Mouse (Mus musculus) fibroblast of lung, adult 2 months (primary cell): ENCODE data around the gene Cog5.
A peak's percentile ranks its signal among the peaks of the same experiment; 100 is the strongest.

ENCODE experiments used
- DNase-seq: peaks from one replicate; pipeline ENCODE4 v3.0.0-alpha.2; 2011; ENCODE audit warnings: low read depth

The Cog5 gene

DNA sequence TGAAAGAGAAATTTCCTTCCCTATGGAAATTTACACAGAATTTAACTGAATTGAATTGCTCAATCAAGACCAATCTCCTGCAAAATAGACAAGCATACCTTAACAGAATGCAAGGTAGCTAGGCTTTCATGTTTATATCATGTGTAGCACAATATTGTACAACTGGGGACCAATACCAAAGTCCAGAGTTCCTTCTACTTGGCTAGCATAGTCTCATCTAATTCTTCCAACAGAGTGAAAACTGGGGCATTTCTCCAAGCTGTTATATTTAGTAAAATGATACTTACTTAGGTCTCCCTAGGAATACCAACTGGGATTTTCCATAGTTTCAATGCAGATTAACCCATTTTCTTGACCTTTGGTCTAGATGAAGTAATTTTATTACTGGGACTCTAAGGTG lies 284.4 kb downstream of the Cog5 start:
- DNase-seq: no peak

DNA sequence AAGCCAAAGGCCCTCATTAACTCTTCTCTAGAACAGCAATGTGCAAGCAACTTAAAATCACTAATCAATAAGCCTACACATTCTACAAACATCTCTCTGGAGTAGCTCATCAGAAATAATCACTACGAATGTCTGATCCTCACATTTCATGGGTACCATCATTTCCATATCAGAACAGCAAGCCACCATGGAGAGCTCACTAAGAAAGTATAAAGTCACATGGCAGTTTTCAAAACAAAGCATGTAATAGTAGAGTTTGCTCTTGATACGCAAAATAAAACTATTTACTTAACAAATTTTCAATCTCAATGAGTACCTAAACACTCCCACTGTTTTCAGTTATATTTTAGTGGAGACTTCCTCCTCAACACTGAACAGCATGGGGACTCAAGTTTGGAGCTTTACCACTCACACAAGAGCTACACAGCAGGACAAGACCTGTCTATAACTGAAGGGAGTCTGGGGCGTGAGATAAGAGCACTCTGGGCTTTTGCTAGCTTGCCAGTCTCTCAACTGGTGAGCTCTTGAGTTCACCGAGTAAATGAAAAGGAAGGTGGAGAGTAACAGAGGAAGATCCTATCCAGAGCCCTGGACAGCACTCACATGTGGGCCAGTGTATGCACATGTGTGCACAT lies 288.5 kb downstream of the Cog5 start:
- no peak for DNase-seq

DNA sequence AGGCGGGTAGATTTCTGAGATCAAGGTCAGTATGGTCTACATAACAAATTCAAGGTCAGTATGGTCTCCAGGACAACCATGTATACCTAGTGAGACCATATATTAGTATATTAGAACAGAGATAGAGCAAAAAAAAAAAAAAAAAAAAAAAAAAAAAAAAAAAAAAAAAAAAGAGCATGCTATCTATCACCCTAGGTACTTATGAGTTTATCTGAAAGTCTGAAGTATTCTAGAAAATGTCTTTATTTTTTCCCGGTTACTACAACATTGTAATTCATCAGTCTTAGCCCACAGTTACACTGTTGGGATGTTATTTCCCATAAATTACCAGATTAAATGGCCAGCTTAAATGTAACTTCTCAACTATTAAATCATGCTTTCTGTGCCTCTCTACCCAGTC lies 289.7 kb downstream of the Cog5 start:
- no peak for DNase-seq

DNA sequence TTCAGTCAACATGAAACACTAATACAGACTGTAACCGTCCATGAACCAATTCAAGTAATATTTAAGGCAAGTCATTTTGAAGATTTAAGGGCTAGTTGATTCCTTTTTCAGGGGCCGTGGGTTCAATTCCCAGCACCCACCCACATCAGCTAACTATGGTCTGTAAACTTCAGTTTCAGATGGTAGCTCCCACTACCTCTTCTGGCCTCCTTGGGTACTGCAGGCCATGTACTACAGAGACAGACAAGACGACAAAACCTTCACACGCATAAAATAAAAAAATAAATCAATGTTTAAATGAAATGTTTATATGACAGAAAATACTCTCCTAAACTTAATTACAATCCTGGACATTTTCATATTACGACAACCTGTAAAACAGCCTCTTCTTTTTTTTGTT lies 292.8 kb downstream of the Cog5 start:
- no peak for DNase-seq

DNA sequence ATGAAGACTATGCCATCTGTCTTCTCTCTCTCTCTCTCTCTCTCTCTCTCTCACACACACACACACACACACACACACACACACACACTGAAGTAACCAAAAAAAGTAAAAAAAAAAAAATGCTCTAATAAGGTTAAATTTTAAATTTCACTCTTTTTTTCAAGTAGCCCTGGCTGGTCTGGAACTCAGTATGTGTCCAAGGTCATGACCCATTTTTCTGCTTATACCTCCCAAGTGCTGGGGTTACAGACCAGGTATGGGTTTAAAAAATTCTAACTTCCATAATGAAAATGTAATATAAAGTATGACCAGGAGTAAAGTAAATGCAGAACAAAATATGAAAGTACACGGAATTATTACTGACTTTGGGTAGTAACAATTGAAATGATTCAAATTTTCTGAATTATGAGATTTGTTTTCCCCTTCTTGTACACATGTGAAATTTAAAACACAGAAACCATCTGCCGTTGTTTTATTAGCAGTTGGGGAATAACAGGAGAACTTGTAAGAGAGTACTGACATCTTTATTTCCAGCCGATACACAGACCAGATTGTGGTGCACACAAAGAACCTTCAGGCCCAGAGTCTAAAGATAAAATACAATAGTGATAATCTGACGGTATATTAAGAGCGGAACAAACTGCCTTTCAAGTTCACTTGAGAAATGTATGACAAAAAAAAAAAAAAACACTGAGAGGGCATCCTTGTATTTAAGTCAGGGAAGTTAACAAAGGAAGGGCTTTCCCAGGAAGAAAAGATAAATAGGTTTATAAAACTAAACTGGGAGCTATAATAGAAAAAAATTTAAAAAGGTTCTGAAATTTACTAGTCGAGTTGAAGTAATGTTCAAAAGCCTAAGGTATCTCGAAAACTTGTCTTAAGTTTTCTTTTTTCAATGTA lies 293.7 kb downstream of the Cog5 start:
- DNase-seq: no peak

DNA sequence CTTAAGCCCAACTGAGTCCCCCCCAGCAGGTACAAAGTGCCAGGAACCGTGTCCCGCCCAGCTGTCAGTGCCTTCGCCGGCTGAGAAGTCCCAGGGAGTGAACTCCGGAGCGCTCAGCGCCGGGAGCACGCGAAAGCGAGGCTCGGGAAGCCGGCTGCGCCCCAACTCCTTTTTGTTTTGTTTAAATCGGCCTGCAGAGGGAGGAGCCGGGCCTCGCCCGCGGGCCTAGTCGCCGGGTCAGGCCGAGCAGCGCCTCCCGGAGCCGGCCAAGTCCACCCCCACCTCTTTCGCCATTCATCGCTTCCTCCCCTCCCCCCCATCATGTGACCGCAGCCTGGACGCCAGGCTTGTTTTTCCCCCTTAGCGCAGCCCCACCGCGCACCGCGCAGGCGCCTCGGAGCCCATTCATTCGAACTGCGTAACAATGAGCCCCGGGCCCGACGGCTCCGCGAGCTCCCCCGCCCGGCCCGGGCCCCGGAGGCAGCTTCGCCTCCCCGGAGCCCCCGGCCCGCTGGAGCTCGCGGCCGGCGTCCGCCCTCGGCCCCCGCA lies 294.6 kb downstream of the Cog5 start:
- DNase-seq: peak; percentile 93

DNA sequence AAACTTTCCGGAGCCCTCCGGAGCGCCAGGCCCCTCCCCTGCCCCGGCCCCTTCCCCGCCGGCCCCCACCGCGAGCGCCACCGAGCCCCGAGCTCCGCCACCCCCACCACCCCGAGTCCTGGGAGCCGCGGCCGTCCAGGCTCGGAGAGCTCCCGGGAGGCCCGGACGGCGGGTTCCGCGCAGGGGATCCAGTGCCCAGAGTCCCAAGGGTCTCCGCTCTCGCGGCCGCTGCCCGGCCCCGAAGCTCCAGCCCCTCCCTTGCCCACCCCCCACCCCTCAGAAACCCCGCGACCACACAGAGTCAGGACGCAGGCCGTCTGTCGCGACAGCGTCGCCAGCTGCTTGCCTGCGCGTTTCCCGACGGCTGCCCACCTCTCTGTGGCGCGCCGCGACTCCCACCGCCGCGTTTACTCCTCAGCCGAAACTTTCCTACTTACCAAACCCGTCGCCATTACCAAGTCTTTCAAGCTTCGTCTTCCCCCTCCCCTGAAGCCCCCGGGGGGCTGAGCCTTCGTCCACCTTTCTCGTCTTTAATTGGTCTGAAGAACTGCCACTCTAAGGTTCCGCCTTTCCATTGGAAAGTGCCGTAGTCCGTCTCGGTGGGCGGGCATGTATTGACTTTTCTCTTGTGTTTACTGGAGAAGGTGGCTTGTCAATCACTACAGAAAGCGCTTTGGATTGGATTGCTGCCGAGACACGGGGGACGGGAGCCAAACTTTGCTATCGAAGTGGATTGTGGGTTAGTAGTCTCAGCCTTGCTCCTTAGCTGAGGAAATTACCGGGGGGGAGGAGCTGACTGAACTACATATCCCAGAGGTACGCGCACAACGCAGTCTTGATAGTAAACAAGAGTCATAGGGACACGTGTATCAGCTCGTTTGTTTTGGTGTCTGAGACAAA lies 295.3 kb downstream of the Cog5 start, which contains the start of gene Hbp1:
TSS of gene Hbp1 (minus strand) at position 777 of the 900 bp plus-strand sequence.
- DNase-seq: peak; percentile 100

DNA sequence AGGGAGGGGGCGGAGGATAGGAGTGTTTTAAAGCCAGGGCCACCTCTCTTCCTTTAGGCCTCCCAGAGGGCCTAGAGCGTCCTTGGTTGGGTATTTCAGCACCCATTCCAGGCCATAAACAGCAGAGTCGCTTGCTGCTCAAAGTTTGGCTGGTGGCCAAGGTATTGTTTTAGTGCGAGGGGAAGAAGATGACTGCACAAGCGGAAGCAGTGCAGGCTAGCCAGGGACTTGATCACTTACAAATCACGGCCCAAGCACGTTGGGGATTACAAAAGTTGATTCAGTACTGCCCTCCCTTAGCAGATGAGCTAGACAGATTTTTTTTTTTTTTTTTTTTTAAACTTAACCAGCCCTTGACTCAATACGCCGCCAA lies 296.0 kb downstream of the Cog5 start:
- no peak for DNase-seq

DNA sequence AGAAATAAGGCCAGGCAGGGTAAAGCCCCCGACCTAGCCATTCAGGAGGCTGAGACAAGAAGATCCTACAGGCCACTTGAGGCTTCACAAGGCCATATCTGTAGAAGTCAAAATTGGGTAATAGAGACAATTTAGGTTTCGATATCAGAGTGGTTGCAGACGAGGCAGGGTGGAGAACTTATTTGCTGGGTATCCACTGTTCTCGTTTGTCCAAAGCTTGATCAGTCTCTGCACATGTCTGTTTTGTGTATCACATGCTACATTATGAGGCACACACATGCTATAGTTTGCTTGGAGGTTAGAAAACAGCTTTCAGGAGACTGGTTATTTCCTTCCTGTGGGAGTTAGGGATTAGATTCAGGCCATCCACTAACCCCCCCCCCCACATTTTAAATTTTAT lies 301.2 kb downstream of the Cog5 start:
- DNase-seq: no peak

DNA sequence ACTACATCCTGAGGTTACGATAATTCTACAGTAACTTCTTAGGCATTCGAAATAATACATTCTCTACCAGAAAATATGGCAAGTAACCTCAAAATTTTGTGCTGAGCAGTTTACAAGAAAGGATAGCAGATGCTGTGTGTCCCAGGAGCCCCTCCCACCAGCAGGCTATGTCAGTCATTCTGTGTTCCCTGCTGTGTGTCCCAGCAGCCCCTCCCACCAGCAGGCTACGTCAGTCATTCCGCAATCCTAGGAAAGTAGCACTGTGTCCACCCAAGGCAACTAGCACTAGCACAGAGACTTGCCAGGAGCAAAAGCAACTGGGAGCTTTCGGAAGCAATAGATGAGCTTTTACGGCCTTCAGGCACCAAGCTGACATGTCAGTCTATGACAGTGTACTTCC lies 309.4 kb downstream of the Cog5 start:
- DNase-seq: no peak

DNA sequence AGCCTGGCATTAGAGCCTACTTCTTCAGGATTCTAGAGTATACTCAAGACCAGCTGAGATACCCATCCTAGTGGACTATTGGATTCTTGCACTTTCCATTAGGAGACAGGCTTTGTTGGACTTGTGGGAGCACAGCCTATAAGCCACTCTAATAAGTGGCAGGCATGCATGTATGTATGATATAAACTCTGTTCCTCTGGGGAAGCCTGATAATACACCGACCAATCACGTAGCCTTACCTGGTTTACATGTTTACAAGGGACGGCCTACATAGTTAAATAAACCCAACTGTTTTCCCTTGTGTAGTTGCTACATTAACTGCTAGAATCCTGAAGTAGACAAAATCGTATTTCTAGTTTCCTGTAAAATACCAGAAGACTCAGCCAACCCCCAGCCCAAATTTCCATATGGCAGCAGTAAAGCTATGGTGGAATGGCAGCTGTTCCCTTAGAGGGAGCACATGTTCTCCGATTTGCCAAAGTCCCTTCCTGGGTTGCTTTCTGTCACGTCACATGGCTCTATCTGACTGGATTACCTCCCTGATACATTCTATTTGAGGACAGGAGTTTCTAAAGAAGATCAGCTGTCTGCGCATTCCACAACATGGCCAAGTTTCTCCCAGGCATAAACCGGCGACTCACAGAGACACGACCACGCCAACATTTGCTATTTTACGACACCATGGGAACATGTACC lies 311.0 kb downstream of the Cog5 start:
- DNase-seq: no peak

DNA sequence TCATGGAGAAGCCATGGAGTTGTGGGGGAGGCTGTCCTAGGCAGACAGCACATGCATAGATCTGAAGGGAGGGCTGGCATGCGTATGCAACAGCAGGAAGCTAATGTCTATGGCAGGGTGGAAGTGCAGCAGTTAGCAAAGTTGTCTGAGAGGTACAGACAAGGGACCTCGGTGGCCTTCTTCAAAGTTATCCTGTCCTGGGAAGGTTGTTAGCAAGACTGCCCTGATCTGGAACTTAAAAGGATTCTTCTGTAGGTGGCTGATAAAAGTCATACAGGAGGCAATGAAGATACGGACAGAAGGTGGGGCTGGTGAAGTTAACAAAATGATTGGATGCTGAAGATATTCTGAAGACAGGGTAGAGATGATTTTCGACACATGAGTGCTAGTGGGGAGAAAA lies 311.7 kb downstream of the Cog5 start:
- no peak for DNase-seq

DNA sequence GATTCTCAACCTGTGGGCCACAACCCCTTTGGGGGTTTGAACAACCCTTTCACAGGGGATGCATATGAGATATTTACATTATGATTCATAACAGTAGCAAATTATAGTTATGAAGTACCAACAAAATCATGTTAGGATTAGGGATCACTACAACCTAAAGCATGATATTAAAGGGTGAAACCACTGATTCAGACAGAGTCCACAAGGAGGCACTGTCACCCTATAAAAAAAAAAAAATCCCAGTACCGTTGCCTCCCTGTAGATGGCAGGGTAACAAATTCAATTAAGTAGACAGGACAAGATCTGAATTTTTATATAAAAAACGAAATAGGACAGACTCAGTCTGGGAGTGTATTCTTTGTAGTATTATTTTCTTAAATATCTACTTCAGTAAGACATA lies 312.9 kb downstream of the Cog5 start:
- peak; percentile 41 for DNase-seq

DNA sequence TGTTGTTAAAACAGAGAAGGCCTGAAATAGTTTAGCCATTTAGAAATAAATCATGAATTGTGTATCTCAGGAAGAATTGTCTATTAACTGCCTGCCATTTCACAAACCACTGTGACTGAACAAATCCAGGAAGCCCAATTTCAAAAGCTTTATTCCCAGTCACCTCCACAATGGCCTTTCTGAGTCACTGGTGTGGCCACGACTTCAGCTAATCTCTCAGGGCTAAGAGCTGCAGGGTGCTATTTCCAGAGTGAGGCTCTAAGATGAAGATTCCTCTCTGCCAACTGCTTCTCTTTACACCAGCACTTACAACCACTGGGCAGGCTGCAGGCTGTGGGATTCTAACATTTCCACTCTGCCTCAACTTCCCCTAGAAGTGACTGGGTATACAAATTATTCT lies 314.4 kb downstream of the Cog5 start:
- no peak for DNase-seq

DNA sequence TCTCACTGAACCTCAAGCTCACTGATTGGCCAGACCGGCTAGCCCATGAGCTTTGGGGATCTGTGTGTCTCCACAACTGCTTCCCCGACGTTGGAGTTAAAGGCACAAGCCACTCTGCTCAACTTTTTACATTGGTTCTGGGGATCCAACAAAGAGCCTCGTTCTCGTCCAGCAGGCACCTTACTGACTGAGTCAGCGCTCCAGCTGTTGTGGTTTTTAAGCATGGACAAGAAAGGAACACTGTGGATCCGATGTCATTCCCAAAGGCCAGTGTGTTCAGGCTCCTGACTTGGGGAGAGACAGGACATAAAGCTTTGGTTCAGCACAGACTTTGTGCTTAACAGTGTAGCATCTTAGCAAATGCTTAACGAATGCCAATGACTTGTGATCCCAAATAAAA lies 316.9 kb downstream of the Cog5 start:
- no peak for DNase-seq

DNA sequence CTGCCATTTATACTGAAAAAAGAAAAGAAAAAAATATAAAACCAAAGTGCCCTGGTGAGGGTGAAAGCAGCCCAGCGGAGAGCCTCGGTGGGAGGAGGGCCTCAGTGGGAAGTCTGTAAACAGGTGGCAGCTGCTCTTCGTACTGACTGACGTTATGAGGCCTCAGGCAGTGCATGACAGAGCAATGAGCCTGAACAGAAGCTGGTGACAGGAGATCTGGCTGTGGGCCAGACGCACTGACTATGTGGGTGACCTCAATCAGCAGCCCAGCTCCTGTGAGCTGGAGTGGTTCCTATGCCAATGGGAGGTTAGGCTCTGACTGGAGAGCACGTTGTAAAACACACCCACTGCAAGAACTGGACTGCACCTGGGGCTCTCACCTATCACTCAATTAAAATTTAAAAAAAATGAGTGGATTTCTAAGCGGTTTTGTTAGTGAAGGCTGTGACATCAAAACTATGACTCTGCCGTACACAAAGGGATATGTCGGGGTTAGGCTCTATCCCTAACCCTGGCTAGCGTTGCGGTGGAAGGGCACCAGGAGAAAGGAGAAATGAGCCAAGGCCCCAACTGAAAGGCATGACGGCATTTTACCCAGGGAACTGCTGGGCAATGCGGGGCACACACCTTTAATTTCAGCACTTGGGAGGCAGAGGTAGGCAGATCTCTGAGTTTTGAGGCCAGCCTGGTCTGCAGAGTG lies 319.0 kb downstream of the Cog5 start:
- no peak for DNase-seq

DNA sequence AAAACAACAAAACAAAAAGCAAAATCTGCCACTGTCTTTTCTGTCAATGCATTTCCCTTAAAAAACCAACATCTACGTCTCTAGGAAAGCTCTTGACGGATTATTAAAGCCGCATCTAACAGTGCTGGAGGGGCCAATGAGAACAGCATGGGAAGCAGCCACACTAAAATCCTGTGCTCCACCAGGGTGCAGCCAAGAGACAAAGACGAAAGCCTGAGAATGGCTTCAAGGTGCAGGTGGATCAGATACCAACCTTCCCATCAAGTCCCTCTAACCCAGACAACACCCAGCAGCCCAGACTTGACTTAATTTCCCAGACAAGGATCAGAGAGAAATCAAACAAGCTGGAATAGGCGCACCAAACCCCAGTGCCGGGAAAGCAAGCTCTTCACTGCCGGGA lies 321.9 kb downstream of the Cog5 start:
- no peak for DNase-seq

DNA sequence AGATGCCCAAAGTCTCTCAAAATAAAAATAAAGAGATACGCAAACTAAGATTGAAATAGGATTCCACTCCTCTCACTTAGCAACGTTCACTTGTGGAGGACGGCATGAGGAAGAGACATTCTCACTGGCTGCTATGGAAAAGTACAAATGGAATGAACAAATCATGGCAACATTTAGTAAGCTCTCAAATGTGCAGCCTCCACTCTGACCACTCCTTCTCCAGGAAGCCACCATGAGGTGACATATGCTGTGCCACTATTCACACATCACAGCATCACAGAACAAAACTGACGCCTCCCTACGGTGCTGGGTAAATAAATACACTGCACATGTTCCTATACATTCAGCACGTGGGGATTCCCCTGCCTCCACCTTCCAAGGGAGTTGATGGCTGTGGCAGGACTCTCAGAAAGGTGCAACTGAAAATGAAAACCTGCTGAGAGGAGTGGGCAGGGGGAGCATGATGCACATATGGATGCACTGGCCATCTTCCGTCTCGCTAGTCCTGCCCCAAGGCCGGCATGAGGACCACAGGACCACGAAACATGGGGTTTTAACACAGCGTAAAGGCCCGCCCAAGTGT lies 323.0 kb downstream of the Cog5 start:
- DNase-seq: no peak

DNA sequence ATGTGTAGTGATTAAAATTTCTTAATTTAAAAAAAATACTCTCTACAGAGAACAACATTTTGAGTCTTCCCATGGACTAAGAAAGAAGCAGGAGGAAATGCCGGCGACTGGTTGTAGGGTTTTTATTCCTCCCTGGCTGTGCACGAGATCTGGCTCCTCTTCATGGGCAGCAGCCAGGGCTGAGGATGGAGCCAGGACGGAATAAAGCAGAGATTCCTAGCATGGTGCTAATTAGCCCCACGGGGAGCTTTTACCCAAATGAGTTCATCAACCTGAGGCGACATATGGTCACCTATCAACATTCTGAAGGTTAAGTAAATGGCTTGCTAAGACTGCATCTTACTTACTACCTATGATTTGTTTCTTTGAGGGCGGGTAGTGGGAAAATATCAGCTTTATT lies 328.6 kb downstream of the Cog5 start:
- no peak for DNase-seq

DNA sequence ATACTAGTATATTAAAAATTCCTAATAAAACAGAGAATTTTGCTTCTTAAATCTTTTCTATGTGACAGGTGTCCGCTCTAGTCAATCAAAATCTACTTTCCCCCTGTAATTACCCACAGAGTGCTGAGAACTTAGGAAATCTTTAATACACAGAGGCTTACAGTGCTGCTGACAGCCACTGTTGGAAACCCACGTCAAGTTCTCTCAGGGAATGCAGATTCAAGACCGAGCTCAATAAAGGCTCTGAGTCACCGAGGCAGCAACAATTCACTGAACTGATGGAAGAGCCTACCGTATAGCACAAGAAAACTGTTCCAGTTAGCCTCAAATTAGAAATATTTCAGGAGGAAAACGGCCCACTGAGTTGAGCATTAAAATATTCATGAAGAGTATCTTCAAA lies 329.1 kb downstream of the Cog5 start:
- no peak for DNase-seq

DNA sequence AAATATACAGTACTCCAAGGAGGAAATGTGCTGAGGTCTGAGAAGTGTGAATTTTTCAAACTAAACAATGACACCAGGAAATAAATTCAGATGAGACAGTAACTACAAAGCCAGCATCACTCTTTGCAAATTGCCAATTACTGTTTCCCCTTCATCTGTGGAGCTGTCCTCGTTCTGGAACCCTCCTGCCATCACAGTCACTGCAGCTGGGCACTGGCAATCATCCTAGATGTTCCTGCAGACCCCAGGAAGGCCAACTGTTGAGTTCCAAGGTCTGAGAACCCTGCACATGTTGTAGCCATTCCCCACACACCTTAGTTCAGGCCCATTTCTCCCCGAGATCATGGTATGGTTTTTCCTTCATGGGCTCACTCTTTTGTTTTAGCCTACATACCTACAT lies 329.5 kb downstream of the Cog5 start:
- DNase-seq: no peak
